Mouse (Mus musculus) G1E (cell line): ENCODE measurements around the gene Rtraf. TPM values are rescaled to one million over a fixed set of nuclear protein-coding genes. Genes with fewer than 3 reads are reported as not detected.

Experiments
- ATAC-seq: 2 replicates; pipeline ENCODE4 v1.8.0; 2016; ENCODE audit warnings: mild to moderate bottlenecking; ENCODE audit not compliant: insufficient number of reproducible peaks, poor library complexity, low FRiP score, severe bottlenecking; ENCODE audit errors: extremely low read depth
- DNase-seq: peaks from one replicate; pipeline ENCODE4 v3.0.0; 2012; ENCODE audit warnings: low spot score
- H3K27me3 ChIP-seq: 2 replicates; pipeline ENCODE4 v1.6.1; 2012; ENCODE audit warnings: mild to moderate bottlenecking, low read length, inconsistent platforms; ENCODE audit not compliant: insufficient read depth
- H3K36me3 ChIP-seq: replicated peaks from 2 replicates; pipeline ENCODE3; 2012; ENCODE audit warnings: mild to moderate bottlenecking, inconsistent platforms
- H3K4me1 ChIP-seq: 2 replicates; pipeline ENCODE4 v1.6.1; 2012; ENCODE audit warnings: low read depth, low read length, inconsistent platforms, mixed read lengths; ENCODE audit not compliant: insufficient read depth
- H3K4me3 ChIP-seq: 2 replicates; pipeline ENCODE4 v1.5.1; 2012; ENCODE audit warnings: low read depth, mild to moderate bottlenecking, inconsistent platforms, low read length, moderate library complexity, mixed read lengths
- H3K9me3 ChIP-seq: replicated peaks from 2 replicates; pipeline ENCODE4 v1.6.1; 2012; ENCODE audit warnings: inconsistent platforms
- CTCF ChIP-seq: IDR thresholded peaks from 2 replicates; pipeline ENCODE4 v1.5.1; 2012; ENCODE audit warnings: low read depth, low read length, inconsistent platforms, mixed read lengths
- GATA1 ChIP-seq: IDR thresholded peaks from 2 replicates; pipeline ENCODE4 v1.6.1; 2012; ENCODE audit warnings: borderline replicate concordance, low read length, inconsistent platforms, mixed read lengths
- GATA2 ChIP-seq: IDR thresholded peaks from 2 replicates; pipeline ENCODE4 v1.6.1; 2012; ENCODE audit warnings: low read depth, low read length, inconsistent platforms, borderline replicate concordance
- POLR2AphosphoS5 ChIP-seq: IDR thresholded peaks from 2 replicates; pipeline ENCODE4 v1.6.1; 2012; ENCODE audit warnings: low read depth, low read length, inconsistent platforms; ENCODE audit not compliant: insufficient replicate concordance
- TAL1 ChIP-seq: conservative IDR thresholded peaks from 2 replicates; pipeline ENCODE4 v1.6.1; 2012; ENCODE audit warnings: low read depth, low read length, inconsistent platforms, mixed read lengths
- polyA plus RNA-seq: library from polyadenylated mRNA; stranded (reverse); fragments of >175 nt; gene quantifications from 2 replicates; pipeline ENCODE4 v1.2.3, GENCODE M21; 2012
- total RNA-seq, 2 experiments: library from RNA; stranded (forward) in 1 of 2; stranded (reverse) in 1 of 2; fragments of 200-1000 nt in 1 of 2; fragments of >200 nt in 1 of 2; fragmentation: Nextera tagmentation in 1 of 2; gene quantifications; 2 replicates each; pipeline ENCODE4 v1.2.3; 2014 to 2017

Gene Rtraf
- total and polyA plus RNA-seq, 3 experiments, result 120 to 269 (median 161) TPM

- H3K4me3 ChIP-seq, result no peak overlapping the region
- H3K36me3 ChIP-seq, result no peaks in the 10 kb centered on the region
- H3K9me3 ChIP-seq, result no peaks in the 10 kb centered on the region
- peaks cover 38% of the 10 kb centered on the region for H3K27me3 ChIP-seq
- DNase-seq (no peak), ATAC-seq (no peak)
- TF ChIP-seq GATA1 (no peak), POLR2AphosphoS5 (no peak), GATA2 (no peak), TAL1 (no peak), CTCF (no peak)
- H3K4me1 ChIP-seq, result no peaks in the 10 kb centered on the region
These were observed 35.2 kb downstream of the Rtraf start for GRCm38 (mm10) chr14:19788443-19788842.

GRCm38 (mm10) chr14:19785797-19786588, 37.6 kb downstream of the Rtraf start:
- Histone ChIP-seq H3K4me3 (no peak overlapping the region), H3K36me3 (no peaks in the 10 kb centered on the region), H3K4me1 (no peaks in the 10 kb centered on the region), H3K27me3 (peaks cover 27% of the 10 kb centered on the region), H3K9me3 (no peaks in the 10 kb centered on the region)
- ATAC-seq (no peak), DNase-seq (no peak)
- TF ChIP-seq GATA2, result no peak
- no peak for TF ChIP-seq CTCF
- no peak for TF ChIP-seq GATA1
- no peak for TF ChIP-seq POLR2AphosphoS5
- no peak for TF ChIP-seq TAL1

- H3K36me3 ChIP-seq, result no peaks in the 10 kb centered on the region
- H3K4me3 ChIP-seq, result no peak overlapping the region
- peaks cover 3% of the 10 kb centered on the region for H3K9me3 ChIP-seq
- no peak for TF ChIP-seq POLR2AphosphoS5
- TF ChIP-seq TAL1, result no peak
- TF ChIP-seq CTCF, result no peak
- TF ChIP-seq GATA1, result no peak
- no peak for TF ChIP-seq GATA2
- H3K4me1 ChIP-seq, result no peaks in the 10 kb centered on the region
- ATAC-seq, result no peak
- no peak for DNase-seq
- peaks cover 24% of the 10 kb centered on the region for H3K27me3 ChIP-seq
These were observed 45.7 kb downstream of the Rtraf start for GRCm38 (mm10) chr14:19777945-19778344.

GRCm38 (mm10) chr14:19777365-19777764, 46.3 kb downstream of the Rtraf start:
- ATAC-seq (no peak), DNase-seq (no peak)
- peaks cover 3% of the 10 kb centered on the region for H3K9me3 ChIP-seq
- H3K36me3 ChIP-seq, result no peaks in the 10 kb centered on the region
- H3K4me3 ChIP-seq, result no peak overlapping the region
- no peaks in the 10 kb centered on the region for H3K4me1 ChIP-seq
- peaks cover 24% of the 10 kb centered on the region for H3K27me3 ChIP-seq
- no peak for TF ChIP-seq POLR2AphosphoS5
- no peak for TF ChIP-seq TAL1
- TF ChIP-seq GATA1, result no peak
- TF ChIP-seq GATA2, result no peak
- TF ChIP-seq CTCF, result no peak

GRCm38 (mm10) chr14:19776890-19777289, 46.7 kb downstream of the Rtraf start:
- Histone ChIP-seq H3K27me3 (peaks cover 24% of the 10 kb centered on the region), H3K36me3 (no peaks in the 10 kb centered on the region), H3K4me3 (no peak overlapping the region), H3K4me1 (no peaks in the 10 kb centered on the region), H3K9me3 (peaks cover 3% of the 10 kb centered on the region)
- TF ChIP-seq GATA1 (no peak), CTCF (peak; percentile 61), POLR2AphosphoS5 (no peak), TAL1 (no peak)
- no peak for ATAC-seq
- no peak for DNase-seq

GRCm38 (mm10) chr14:19776179-19776578, 47.4 kb downstream of the Rtraf start:
- no peak for TF ChIP-seq POLR2AphosphoS5
- no peak for TF ChIP-seq GATA1
- TF ChIP-seq TAL1, result no peak
- no peak for TF ChIP-seq CTCF
- no peak for TF ChIP-seq GATA2
- H3K9me3 ChIP-seq, result peaks cover 3% of the 10 kb centered on the region
- no peak for ATAC-seq
- H3K27me3 ChIP-seq, result peaks cover 24% of the 10 kb centered on the region
- no peaks in the 10 kb centered on the region for H3K36me3 ChIP-seq
- DNase-seq, result no peak
- H3K4me3 ChIP-seq, result no peak overlapping the region
- H3K4me1 ChIP-seq, result no peaks in the 10 kb centered on the region
